In genomic region chr12:12261987-12262971, GRCm38 (mm10) we compare ENCODE assay signal across 9 mouse cellular contexts. TPM values are rescaled to one million over a fixed set of nuclear protein-coding genes. Genes with fewer than 3 reads are reported as not detected.
DNase-seq lines count a peak whose midpoint lies in the region; ATAC-seq and TF ChIP-seq lines count a peak whose summit lies in the region.
"Had no signal": no experiment of that assay in that cellular context is flagged by ENCODE, and none has a peak within 500 bp of the region (broad histone marks: within the 10 kb centered on the region; RNA-seq: fewer than 3 reads in every experiment).

Gene Fam49a, plus strand, starts transcription at chr12:12262139.

- peak within 1 kb of the TSS; percentile 93 for H3K9ac ChIP-seq in heart, embryonic 14.5 days (ENCODE audit: low read length)
- H3K9ac ChIP-seq in kidney, postnatal 0 days (ENCODE audit: low read depth, low read length) = peak within 1 kb of the TSS; percentile 68
- H3K9ac ChIP-seq in liver, embryonic 14.5 days (replicated peaks) = no peak within 1 kb of the TSS
- peak within 1 kb of the TSS; percentile 83 for H3K9ac ChIP-seq in neural tube, embryonic 11.5 days (ENCODE audit: low read length)
- peak within 1 kb of the TSS; percentile 80 for H3K9ac ChIP-seq in stomach, embryonic 16.5 days (ENCODE audit: low read length)

- peaks cover 40% of the 10 kb centered on the region for H3K4me1 ChIP-seq in bone marrow macrophage, adult 2 months (ENCODE audit: control insufficient read depth, insufficient read depth, low read length)
- H3K4me1 ChIP-seq in forebrain, embryonic 10.5 days = peaks cover 26% of the 10 kb centered on the region
- peaks cover 18 to 58% of the 10 kb centered on the region in 2 experiments for H3K4me1 ChIP-seq in heart, embryonic 14.5 days (ENCODE audit: control insufficient read depth in 2 of 2, insufficient read depth in 2 of 2, low read length in 2 of 2)
- H3K4me1 ChIP-seq in kidney, postnatal 0 days (replicated peaks; ENCODE audit: insufficient read depth, low read length) = peaks cover 5% of the 10 kb centered on the region; the same call in 1 of the 2 replicates
- no peaks in the 10 kb centered on the region; a peak in 1 of 4 replicates for H3K4me1 ChIP-seq in liver, embryonic 14.5 days (replicated peaks; ENCODE audit: control insufficient read depth in 2 of 2, insufficient read depth in 2 of 2, low read length in 1 of 2)
- peaks cover 10% of the 10 kb centered on the region; the same call in 1 of the 2 replicates for H3K4me1 ChIP-seq in neural tube, embryonic 11.5 days (ENCODE audit: control insufficient read depth, insufficient read depth, low read length)
- H3K4me1 ChIP-seq in stomach, embryonic 16.5 days (ENCODE audit: control insufficient read depth, insufficient read depth, low read length) = peaks cover 32% of the 10 kb centered on the region

- peak; percentile 77 for ATAC-seq in heart, embryonic 14.5 days (ENCODE audit: insufficient number of reproducible peaks, insufficient read depth, low FRiP score, low read depth)
- ATAC-seq in kidney, postnatal 0 days (replicated peaks; ENCODE audit: low FRiP score, low read depth) = peak; percentile 85
- ATAC-seq in liver, embryonic 14.5 days (ENCODE audit: insufficient read depth) = peak; percentile 64; the same call in 1 of the 2 replicates
- ATAC-seq in neural tube, embryonic 11.5 days (ENCODE audit: insufficient read depth, low FRiP score, low TSS enrichment) = peak; percentile 88
- ATAC-seq in stomach, embryonic 16.5 days (ENCODE audit: insufficient read depth, low FRiP score) = peak; percentile 90

- peak within 1 kb of the TSS; percentile 50 for H3K27ac ChIP-seq in bone marrow macrophage, adult 2 months (ENCODE audit: insufficient read depth, low read depth, low read length)
- peak within 1 kb of the TSS; percentile 88 for H3K27ac ChIP-seq in forebrain, embryonic 10.5 days
- H3K27ac ChIP-seq in heart, embryonic 14.5 days (replicated peaks in 1 of 2; ENCODE audit: control insufficient read depth in 1 of 2, insufficient read depth in 1 of 2, low read depth in 2 of 2, low read length in 2 of 2) = peak within 1 kb of the TSS; percentile 9 to 84; a peak in 2 of 4 replicates
- peak within 1 kb of the TSS; percentile 50; the same call in 1 of the 2 replicates for H3K27ac ChIP-seq in kidney, postnatal 0 days
- no peak within 1 kb of the TSS for H3K27ac ChIP-seq in liver, embryonic 14.5 days
- H3K27ac ChIP-seq in neural tube, embryonic 11.5 days (ENCODE audit: low read depth, low read length) = 0 out of 2 replicates have a peak within 1 kb of the TSS, but pooled peaks have one; percentile 23
- H3K27ac ChIP-seq in stomach, embryonic 16.5 days (ENCODE audit: low read length) = peak within 1 kb of the TSS; percentile 62; the same call in 1 of the 2 replicates

- H3K4me2 ChIP-seq in heart, embryonic 14.5 days (ENCODE audit: low read length) = peak within 1 kb of the TSS; percentile 83
- H3K4me2 ChIP-seq in kidney, postnatal 0 days (ENCODE audit: low read length) = peak within 1 kb of the TSS; percentile 89
- peak within 1 kb of the TSS; percentile 54 for H3K4me2 ChIP-seq in liver, embryonic 14.5 days (ENCODE audit: low read depth)
- H3K4me2 ChIP-seq in neural tube, embryonic 11.5 days (ENCODE audit: low read depth) = peak within 1 kb of the TSS; percentile 80
- H3K4me2 ChIP-seq in stomach, embryonic 16.5 days (ENCODE audit: low read depth, low read length) = peak within 1 kb of the TSS; percentile 86

- peaks cover 28% of the 10 kb centered on the region for H3K27me3 ChIP-seq in forebrain, embryonic 10.5 days (ENCODE audit: poor library complexity, severe bottlenecking)
- no peaks in the 10 kb centered on the region for H3K27me3 ChIP-seq in heart, embryonic 14.5 days (ENCODE audit: control insufficient read depth, insufficient read depth, low read length)
- no peaks in the 10 kb centered on the region for H3K27me3 ChIP-seq in kidney, postnatal 0 days (ENCODE audit: insufficient read depth, low read length)
- no peaks in the 10 kb centered on the region for H3K27me3 ChIP-seq in liver, embryonic 14.5 days (ENCODE audit: control insufficient read depth, insufficient read depth, low read length)
- H3K27me3 ChIP-seq in neural tube, embryonic 11.5 days (ENCODE audit: control insufficient read depth, insufficient read depth, low read length) = no peaks in the 10 kb centered on the region; the same call in 1 of the 2 replicates
- H3K27me3 ChIP-seq in stomach, embryonic 16.5 days (ENCODE audit: control insufficient read depth, insufficient read depth, low read length) = no peaks in the 10 kb centered on the region

- no peaks in the 10 kb centered on the region for H3K36me3 ChIP-seq in forebrain, embryonic 10.5 days (replicated peaks)
- H3K36me3 ChIP-seq in heart, embryonic 14.5 days (ENCODE audit: control insufficient read depth, insufficient read depth, low read length) = no peaks in the 10 kb centered on the region
- no peaks in the 10 kb centered on the region for H3K36me3 ChIP-seq in kidney, postnatal 0 days (ENCODE audit: insufficient read depth, low read length)
- H3K36me3 ChIP-seq in liver, embryonic 14.5 days (replicated peaks; ENCODE audit: control insufficient read depth, insufficient read depth, low read depth) = no peaks in the 10 kb centered on the region
- no peaks in the 10 kb centered on the region for H3K36me3 ChIP-seq in neural tube, embryonic 11.5 days (ENCODE audit: control insufficient read depth, insufficient read depth, low read length)
- H3K36me3 ChIP-seq in stomach, embryonic 16.5 days (ENCODE audit: control insufficient read depth, insufficient read depth, low read length) = no peaks in the 10 kb centered on the region
- H3K36me3 ChIP-seq: G1E had no signal

- H3K4me3 ChIP-seq in bone marrow macrophage, adult 2 months (ENCODE audit: insufficient read depth, low read length) = peak within 1 kb of the TSS; percentile 79
- H3K4me3 ChIP-seq in forebrain, embryonic 10.5 days = peak within 1 kb of the TSS; percentile 71
- H3K4me3 ChIP-seq in heart, embryonic 14.5 days (ENCODE audit: control insufficient read depth in 1 of 2, insufficient read depth in 1 of 2, low read depth in 1 of 2, low read length in 2 of 2) = peak within 1 kb of the TSS; percentile 58 to 79
- H3K4me3 ChIP-seq in kidney, postnatal 0 days (replicated peaks; ENCODE audit: low read depth, low read length) = peak within 1 kb of the TSS; percentile 64
- peak within 1 kb of the TSS; percentile 44 to 47 for H3K4me3 ChIP-seq in liver, embryonic 14.5 days (ENCODE audit: insufficient read depth in 1 of 2, low read depth in 2 of 2, low read length in 2 of 2)
- peak within 1 kb of the TSS; percentile 67 for H3K4me3 ChIP-seq in neural tube, embryonic 11.5 days (ENCODE audit: low read depth, low read length)
- peak within 1 kb of the TSS; percentile 69 for H3K4me3 ChIP-seq in stomach, embryonic 16.5 days (replicated peaks; ENCODE audit: low read length)

- TF ChIP-seq EP300 in liver, embryonic 14.5 days (IDR thresholded peaks at IDR 0.05; ENCODE audit: low read depth) = no peak

- no peak for TF ChIP-seq CTCF in bone marrow macrophage, adult 2 months (IDR thresholded peaks at IDR 0.05; ENCODE audit: low read depth, low read length)
- no peak for TF ChIP-seq CTCF in kidney, postnatal 0 days (IDR thresholded peaks at IDR 0.05; ENCODE audit: low read depth)
- TF ChIP-seq CTCF in liver, embryonic 14.5 days (IDR thresholded peaks at IDR 0.05; ENCODE audit: low read depth) = no peak

- TF ChIP-seq POLR2A in bone marrow macrophage, adult 2 months (IDR thresholded peaks at IDR 0.05; ENCODE audit: borderline replicate concordance, low read depth, low read length) = 0 out of 2 replicates have a peak, but pooled peaks have one; percentile 86

- no peaks in the 10 kb centered on the region for H3K9me3 ChIP-seq in forebrain, embryonic 10.5 days
- H3K9me3 ChIP-seq in heart, embryonic 14.5 days (ENCODE audit: control insufficient read depth, low read length) = no peaks in the 10 kb centered on the region
- H3K9me3 ChIP-seq in kidney, postnatal 0 days (replicated peaks; ENCODE audit: low read length) = no peaks in the 10 kb centered on the region
- H3K9me3 ChIP-seq in liver, embryonic 14.5 days (ENCODE audit: control insufficient read depth, low read length) = no peaks in the 10 kb centered on the region
- no peaks in the 10 kb centered on the region for H3K9me3 ChIP-seq in neural tube, embryonic 11.5 days (ENCODE audit: control insufficient read depth, low read length)
- no peaks in the 10 kb centered on the region for H3K9me3 ChIP-seq in stomach, embryonic 16.5 days (replicated peaks; ENCODE audit: control insufficient read depth, low read length)

- peak; percentile 39 for DNase-seq in A20 (ENCODE audit: low read depth, low spot score)
- peak; percentile 75 for DNase-seq in forebrain, embryonic 10.5 days (ENCODE audit: extremely low spot score, low spot score)
- DNase-seq in kidney, postnatal 0 days (ENCODE audit: low spot score) = peak; percentile 85
- no peak for DNase-seq in liver, embryonic 14.5 days (ENCODE audit: low read depth in 3 of 3, low spot score in 3 of 3)
- peak; percentile 81 for DNase-seq in neural tube, embryonic 11.5 days (ENCODE audit: low spot score)

- under 1% methylated on average over 54 of the region's 62 CpGs for WGBS in forebrain, embryonic 10.5 days
- under 1% methylated on average over 50 of the region's 62 CpGs for WGBS in heart, embryonic 14.5 days
- WGBS in kidney, postnatal 0 days = under 1% methylated on average over 59 of the region's 62 CpGs
- WGBS in liver, embryonic 14.5 days (ENCODE audit: insufficient replicate concordance) = 1% methylated on average over 44 of the region's 62 CpGs
- WGBS in neural tube, embryonic 11.5 days = 0% methylated on average over 44 of the region's 62 CpGs
- 1% methylated on average over 62 of the region's 62 CpGs for WGBS in stomach, embryonic 16.5 days

RNA-seq across cellular contexts. Expression of gene Fam49a, which starts in this region (rescaled TPM):
- 68.2 and 82.8 TPM in 2 replicates for polyA plus RNA-seq in bone marrow macrophage, adult 2 months (2012; ENCODE audit: insufficient read depth, insufficient read length, missing spikeins)
- polyA plus RNA-seq in forebrain, embryonic 10.5 days (2016; fragmentation: Nextera tagmentation; extraction: Ambion mirVana) = 5.3 and 6.3 TPM in 2 replicates
- polyA plus RNA-seq in heart, embryonic 14.5 days (2014; fragmentation: Nextera tagmentation; extraction: Ambion mirVana) = 37.8 and 40.5 TPM in 2 replicates
- polyA plus RNA-seq in kidney, postnatal 0 days (2015; fragmentation: Nextera tagmentation; extraction: Ambion mirVana) = 5.6 and 6.2 TPM in 2 replicates
- 0.40 and 1.0 TPM in 2 replicates for polyA plus RNA-seq in liver, embryonic 14.5 days (2012; rRNA removed)
- 2.4 and 3.3 TPM in 2 replicates for polyA plus RNA-seq in liver, embryonic 14.5 days (2014; fragmentation: Nextera tagmentation; extraction: Ambion mirVana)
- polyA plus RNA-seq in neural tube, embryonic 11.5 days (2014; fragmentation: Nextera tagmentation; extraction: Ambion mirVana) = 34.4 and 35.7 TPM in 2 replicates
- polyA plus RNA-seq in stomach, embryonic 16.5 days (2015; fragmentation: Nextera tagmentation; extraction: Ambion mirVana) = 12.6 and 13.0 TPM in 2 replicates
- polyA plus RNA-seq: G1E had no signal

Comparison
In these comparisons a context has a peak if more than half of its experiments do, and no peak if none do; other contexts are left out.
1. DNase-seq: peak in A20 (single experiment), forebrain, embryonic 10.5 days (single experiment), kidney, postnatal 0 days (single experiment) and neural tube, embryonic 11.5 days (single experiment); none in liver, embryonic 14.5 days (0 of 3).
2. Peak in every context shown above with its lines, with median percentiles within 50 percentile points of each other: H3K4me3 ChIP-seq, ATAC-seq and H3K4me2 ChIP-seq.